Mouse (Mus musculus) granulocyte monocyte progenitor cell, adult 5-6 weeks (primary cell): ENCODE data around the gene Nudt12. TPM values are rescaled to one million over a fixed set of nuclear protein-coding genes. Genes with fewer than 3 reads are reported as not detected.

Experiments
- ATAC-seq: replicated peaks from 2 replicates; pipeline ENCODE4 v1.8.0; 2016; ENCODE audit warnings: mild to moderate bottlenecking, moderate TSS enrichment, inconsistent platforms; ENCODE audit not compliant: poor library complexity, severe bottlenecking
- total RNA-seq, 2 experiments: library from RNA; stranded (forward) in 1 of 2; stranded (reverse) in 1 of 2; fragments of 200-712, 200-1000 nt in 1 of 2; fragments of >200 nt in 1 of 2; fragmentation: Nextera tagmentation in 1 of 2; gene quantifications; 2 replicates each; pipeline ENCODE4 v1.2.3; 2014 to 2017

Gene Nudt12
- 3.3 and 6.5 TPM in 2 replicates for total RNA-seq (2014; fragmentation: Nextera tagmentation)
- 4.1 and 7.1 TPM in 2 replicates for total RNA-seq (2017)

GRCm38 (mm10) chr17:59013091-59013459 lies at the start of gene Nudt12:
TSS of gene Nudt12 (minus strand) at chr17:59013372.
- ATAC-seq: peak; percentile 74

- no peak for ATAC-seq
These were observed 40.1 kb upstream of the Nudt12 start for GRCm38 (mm10) chr17:59053306-59053705.

- ATAC-seq: peak; percentile 42; the same call in 1 of the 2 replicates
These were observed 26.6 kb upstream of the Nudt12 start for GRCm38 (mm10) chr17:59039754-59040153.

GRCm38 (mm10) chr17:59033445-59033844 lies 20.3 kb upstream of the Nudt12 start:
- peak; percentile 75 for ATAC-seq

GRCm38 (mm10) chr17:59026336-59026735 lies 13.2 kb upstream of the Nudt12 start:
- ATAC-seq: no peak

GRCm38 (mm10) chr17:59024502-59024901 lies 11.3 kb upstream of the Nudt12 start:
- no peak for ATAC-seq

- no peak for ATAC-seq
These were observed 10.8 kb upstream of the Nudt12 start for GRCm38 (mm10) chr17:59023971-59024370.

- no peak for ATAC-seq
These were observed 5.5 kb upstream of the Nudt12 start for GRCm38 (mm10) chr17:59018666-59019065.

- peak; percentile 79 for ATAC-seq
These were observed 616 bp downstream of the Nudt12 start for GRCm38 (mm10) chr17:59012421-59013090.

- ATAC-seq: no peak
These were observed 1.4 kb downstream of the Nudt12 start for GRCm38 (mm10) chr17:59011546-59012307.

GRCm38 (mm10) chr17:58991275-58991674 lies 21.9 kb downstream of the Nudt12 start, which contains the start of gene Pdzph1:
TSS of gene Pdzph1 (minus strand) at chr17:58991375.
- no peak for ATAC-seq

GRCm38 (mm10) chr17:58973237-58973636 lies 39.9 kb downstream of the Nudt12 start:
- no peak for ATAC-seq

- ATAC-seq: peak; percentile 93
These were observed 53.3 kb downstream of the Nudt12 start for GRCm38 (mm10) chr17:58959905-58960304.

GRCm38 (mm10) chr17:58957055-58957454 lies 56.1 kb downstream of the Nudt12 start:
- no peak for ATAC-seq

Other genes with a start within 250 kb of the Nudt12 start
- not detected in 2 replicates for gene Pdzph1, start 22.0 kb downstream of the Nudt12 start, total RNA-seq (2014; fragmentation: Nextera tagmentation)
- gene Pdzph1, start 22.0 kb downstream of the Nudt12 start, total RNA-seq (2017): 0.34 TPM in 1 of 2 replicates, not detected in the other